Mouse (Mus musculus) lung, postnatal 0 days (tissue): ENCODE measurements around the gene Lrrn1.

Source experiments
- CTCF ChIP-seq: IDR thresholded peaks from 2 replicates; pipeline ENCODE4 v1.5.1; 2016; ENCODE audit warnings: antibody characterized with exemption, mild to moderate bottlenecking
- EP300 ChIP-seq: IDR thresholded peaks from 2 replicates; pipeline ENCODE4 v1.6.1; 2016; ENCODE audit warnings: antibody characterized with exemption, mild to moderate bottlenecking, control low read depth

GRCm38 (mm10) chr6:107605151-107605550 is 75.6 kb downstream of the Lrrn1 start:
- TF ChIP-seq CTCF: no peak
- TF ChIP-seq EP300: no peak
